Mouse (Mus musculus) small intestine, adult 2 months (tissue): Measurements from ENCODE around the gene Gm44502.

Experiments used
- CTCF ChIP-seq: fragments of 200-500 bp; IDR thresholded peaks from 2 replicates; pipeline ENCODE4 v1.5.1; 2012; ENCODE audit warnings: low read depth, mild to moderate bottlenecking, control low read depth, inconsistent platforms, low read length, moderate library complexity, mixed read lengths; ENCODE audit not compliant: insufficient replicate concordance, insufficient read length; ENCODE audit errors: extremely low read depth
- POLR2A ChIP-seq: fragments of 200-500 bp; IDR thresholded peaks from 2 replicates; pipeline ENCODE4 v1.6.1; 2012; ENCODE audit warnings: low read depth, mild to moderate bottlenecking, control low read depth, inconsistent platforms, low read length, moderate library complexity

DNA sequence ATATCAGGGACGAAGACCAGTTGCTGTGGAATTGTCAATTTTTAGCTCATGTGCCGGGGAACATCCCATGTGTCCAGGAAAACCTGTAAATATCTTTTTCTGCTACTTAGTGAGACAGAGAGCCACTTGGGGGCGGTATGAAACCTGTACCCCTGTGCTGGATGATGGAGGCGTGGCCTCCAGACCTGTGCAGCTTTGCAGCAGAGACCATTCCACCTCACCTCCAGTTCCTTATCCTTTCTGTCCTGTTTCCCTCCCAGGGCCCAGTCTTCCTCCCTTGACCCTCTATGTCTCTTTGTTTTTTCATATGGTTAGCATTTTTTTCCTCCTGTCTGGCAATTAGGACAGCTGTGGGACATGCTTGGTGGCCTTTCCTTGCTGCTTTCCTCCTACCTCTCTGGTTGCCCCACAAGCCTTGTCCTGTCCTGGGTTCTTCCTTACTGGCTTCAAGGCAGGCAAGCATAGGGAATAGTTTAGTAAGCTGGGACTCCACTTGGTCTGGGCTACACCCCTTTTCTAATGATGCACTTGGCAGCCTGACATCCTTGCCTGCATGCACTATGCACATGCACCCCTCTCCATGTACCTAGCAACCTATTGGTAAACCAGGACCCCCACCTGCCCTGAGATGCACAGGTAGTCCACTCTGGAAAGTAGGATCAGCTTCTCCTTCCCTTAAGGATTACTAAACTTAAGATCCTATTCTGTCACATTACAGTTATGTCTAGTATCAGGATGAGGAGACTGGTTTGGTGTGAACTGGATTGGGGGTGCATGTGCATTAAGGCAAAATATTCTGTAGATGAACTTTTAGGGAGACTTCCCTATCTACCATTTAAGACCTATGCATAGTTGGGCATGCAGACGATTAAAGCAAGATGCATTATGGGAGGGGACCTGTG lies 34.1 kb upstream of the Gm44502 start:
- TF ChIP-seq CTCF, result no peak
- TF ChIP-seq POLR2A, result no peak
